Mouse (Mus musculus): ENCODE data around the gene Fyco1. TPM values are rescaled to one million over a fixed set of nuclear protein-coding genes. Genes with fewer than 3 reads are reported as not detected.

Gene Fyco1
- polyA plus RNA-seq, 1 experiment from 2014 or later, result 4.3 TPM

DNA sequence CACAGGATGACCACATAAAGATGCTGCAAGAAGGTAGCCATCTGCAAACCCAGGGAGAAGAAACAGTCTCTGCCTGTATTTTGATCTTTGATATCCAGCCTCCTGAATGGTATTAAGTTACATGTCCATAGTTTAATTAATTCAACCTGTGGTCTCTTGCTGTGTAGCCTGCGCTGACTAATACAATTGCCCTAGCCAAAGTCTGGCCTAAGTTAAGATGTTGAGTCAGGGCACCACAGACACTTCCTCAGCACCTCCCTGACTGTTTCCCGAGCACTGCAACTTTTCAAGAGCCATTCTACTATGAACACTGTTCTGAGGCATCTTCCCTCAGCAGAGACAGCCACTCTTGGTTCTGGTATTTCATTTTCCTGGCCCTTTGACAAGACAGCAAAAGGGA lies 33.1 kb downstream of the Fyco1 start:
- Histone ChIP-seq H3K9ac (replicated peaks) (no peak overlapping the region), H3K9me3 (ENCODE audit: low read length) (no peaks in the 10 kb centered on the region), H3K4me1 (ENCODE audit: insufficient read depth) (no peaks in the 10 kb centered on the region), H3K4me3 (ENCODE audit: low read depth, low read length) (no peak overlapping the region), H3K4me2 (ENCODE audit: low read depth, low read length) (no peak overlapping the region), H3K27me3 (ENCODE audit: insufficient read depth, low read length) (no peaks in the 10 kb centered on the region), H3K27ac (ENCODE audit: low read depth) (no peak overlapping the region), H3K36me3 (replicated peaks; ENCODE audit: insufficient read depth, low read length) (peaks cover 76% of the 10 kb centered on the region)
- ATAC-seq, result no peak
- no peak for DNase-seq
- TF ChIP-seq EP300 (IDR thresholded peaks at IDR 0.05; ENCODE audit: low read depth), result no peak
- TF ChIP-seq CTCF (IDR thresholded peaks at IDR 0.05; ENCODE audit: low read depth), result no peak
- 87% methylated on average over 2 of the region's 2 CpGs for WGBS (ENCODE audit: insufficient replicate concordance)

DNA sequence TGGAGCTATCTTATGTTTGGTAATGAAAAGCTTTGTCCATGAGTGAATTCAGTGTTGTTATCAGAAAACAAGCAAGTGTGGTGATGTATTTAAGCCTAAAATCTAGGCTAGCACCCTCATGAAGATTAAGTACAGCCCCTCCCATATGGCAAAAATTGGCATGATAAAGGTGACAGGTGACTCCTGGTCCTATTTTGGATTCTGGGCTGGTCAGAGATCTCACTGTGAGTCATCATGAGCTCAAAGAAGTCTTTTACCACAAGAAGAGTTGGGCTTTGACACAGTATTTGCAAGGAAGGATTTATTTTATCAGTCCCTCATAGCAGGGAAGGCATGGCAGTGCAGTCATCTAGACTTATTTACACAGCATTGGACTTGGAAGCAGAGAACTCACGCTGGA lies 35.7 kb downstream of the Fyco1 start:
- no peak overlapping the region for H3K4me2 ChIP-seq (ENCODE audit: low read depth, low read length)
- TF ChIP-seq CTCF (IDR thresholded peaks at IDR 0.05; ENCODE audit: low read depth), result no peak
- no peak for TF ChIP-seq EP300 (IDR thresholded peaks at IDR 0.05; ENCODE audit: low read depth)
- no peak overlapping the region for H3K4me3 ChIP-seq (ENCODE audit: low read depth, low read length)
- peaks cover 70% of the 10 kb centered on the region for H3K36me3 ChIP-seq (replicated peaks; ENCODE audit: insufficient read depth, low read length)
- H3K9ac ChIP-seq (replicated peaks), result no peak overlapping the region
- H3K4me1 ChIP-seq (ENCODE audit: insufficient read depth), result no peaks in the 10 kb centered on the region
- ATAC-seq, result no peak
- no peaks in the 10 kb centered on the region for H3K9me3 ChIP-seq (ENCODE audit: low read length)
- no peaks in the 10 kb centered on the region for H3K27me3 ChIP-seq (ENCODE audit: insufficient read depth, low read length)
- WGBS (ENCODE audit: insufficient replicate concordance), result 74% methylated on average over 1 of the region's 1 CpGs
- H3K27ac ChIP-seq (ENCODE audit: low read depth), result no peak overlapping the region
- no peak for DNase-seq

DNA sequence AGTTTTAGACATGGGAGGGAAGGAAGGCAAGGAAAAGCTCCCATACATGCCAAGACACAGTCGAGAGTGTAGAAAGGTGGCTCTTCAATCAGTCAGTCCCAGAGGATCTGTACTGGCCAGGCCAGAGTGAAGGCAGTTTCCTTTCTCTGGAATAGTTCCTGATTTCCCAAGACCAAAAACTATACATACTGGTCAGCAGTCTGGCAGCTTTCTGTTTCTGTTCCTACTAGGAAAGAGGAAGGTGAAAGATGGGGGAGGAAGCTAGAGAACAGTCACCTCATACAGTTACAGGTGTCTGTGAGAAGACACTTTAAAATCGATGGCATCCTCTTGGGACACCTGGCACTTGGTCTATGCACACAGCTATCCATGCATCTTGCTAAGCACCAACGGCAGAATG lies 36.3 kb downstream of the Fyco1 start:
- ATAC-seq (peak; percentile 17; the same call in 1 of the 2 replicates), DNase-seq (no peak)
- Histone ChIP-seq H3K9ac (replicated peaks) (no peak overlapping the region), H3K9me3 (ENCODE audit: low read length) (no peaks in the 10 kb centered on the region), H3K4me2 (ENCODE audit: low read depth, low read length) (no peak overlapping the region), H3K36me3 (replicated peaks; ENCODE audit: insufficient read depth, low read length) (peaks cover 68% of the 10 kb centered on the region), H3K4me1 (ENCODE audit: insufficient read depth) (no peaks in the 10 kb centered on the region), H3K27me3 (ENCODE audit: insufficient read depth, low read length) (no peaks in the 10 kb centered on the region), H3K27ac (ENCODE audit: low read depth) (0 out of 2 replicates have a peak overlapping the region, but pooled peaks have one; percentile 18), H3K4me3 (ENCODE audit: low read depth, low read length) (no peak overlapping the region)
- no peak for TF ChIP-seq EP300 (IDR thresholded peaks at IDR 0.05; ENCODE audit: low read depth)
- TF ChIP-seq CTCF (IDR thresholded peaks at IDR 0.05; ENCODE audit: low read depth), result no peak
- WGBS (ENCODE audit: insufficient replicate concordance), result 78% methylated on average over 3 of the region's 3 CpGs

DNA sequence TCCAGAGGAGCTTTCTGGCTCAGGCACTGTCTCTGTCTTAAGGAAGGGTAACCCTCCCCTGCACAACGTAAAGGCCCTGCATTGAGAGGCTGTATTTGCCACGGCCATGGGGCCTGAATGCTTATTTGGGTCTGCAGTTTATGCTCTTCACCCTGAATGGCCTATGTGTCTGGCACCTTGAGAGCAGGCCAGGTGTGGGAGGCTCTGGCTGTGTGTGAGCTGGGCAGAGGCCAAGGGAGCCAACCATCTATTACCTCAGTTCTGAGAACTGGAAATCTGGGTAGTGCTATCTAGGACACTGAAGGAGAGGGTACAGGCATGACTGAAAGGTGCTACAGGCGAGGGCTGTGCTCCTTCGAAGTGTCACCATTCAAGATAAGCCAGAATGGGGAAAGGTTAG lies 36.9 kb downstream of the Fyco1 start:
- no peak overlapping the region for H3K27ac ChIP-seq (ENCODE audit: low read depth)
- no peak overlapping the region for H3K9ac ChIP-seq (replicated peaks)
- no peak for TF ChIP-seq CTCF (IDR thresholded peaks at IDR 0.05; ENCODE audit: low read depth)
- no peak for TF ChIP-seq EP300 (IDR thresholded peaks at IDR 0.05; ENCODE audit: low read depth)
- peaks cover 69% of the 10 kb centered on the region for H3K36me3 ChIP-seq (replicated peaks; ENCODE audit: insufficient read depth, low read length)
- no peaks in the 10 kb centered on the region for H3K9me3 ChIP-seq (ENCODE audit: low read length)
- 73% methylated on average over 4 of the region's 4 CpGs for WGBS (ENCODE audit: insufficient replicate concordance)
- no peak for DNase-seq
- H3K4me3 ChIP-seq (ENCODE audit: low read depth, low read length), result no peak overlapping the region
- H3K4me2 ChIP-seq (ENCODE audit: low read depth, low read length), result no peak overlapping the region
- no peak for ATAC-seq
- no peaks in the 10 kb centered on the region for H3K27me3 ChIP-seq (ENCODE audit: insufficient read depth, low read length)
- H3K4me1 ChIP-seq (ENCODE audit: insufficient read depth), result no peaks in the 10 kb centered on the region

DNA sequence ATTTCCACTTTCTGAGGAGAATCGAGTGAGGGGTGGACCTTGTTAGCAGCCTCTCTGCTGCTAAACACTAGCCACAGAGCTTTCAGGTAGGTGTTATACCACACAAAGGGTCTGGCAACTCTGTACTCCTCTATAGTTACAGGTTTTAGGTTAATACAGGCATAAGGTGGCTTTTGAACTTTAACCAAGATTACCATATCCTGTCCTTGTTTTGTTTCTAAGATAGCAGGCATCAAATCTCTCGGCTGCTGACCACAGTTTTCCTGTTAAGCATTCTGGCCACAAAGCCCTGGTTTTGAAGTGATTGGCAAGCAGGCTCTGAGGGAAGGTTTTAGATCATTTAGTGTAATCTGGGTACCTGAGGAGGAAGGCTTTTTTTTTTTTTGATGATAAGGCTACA lies 37.4 kb downstream of the Fyco1 start:
- Histone ChIP-seq H3K4me1 (ENCODE audit: insufficient read depth) (no peaks in the 10 kb centered on the region), H3K9ac (replicated peaks) (no peak overlapping the region), H3K4me3 (ENCODE audit: low read depth, low read length) (no peak overlapping the region), H3K27ac (ENCODE audit: low read depth) (no peak overlapping the region), H3K36me3 (replicated peaks; ENCODE audit: insufficient read depth, low read length) (peaks cover 64% of the 10 kb centered on the region), H3K27me3 (ENCODE audit: insufficient read depth, low read length) (no peaks in the 10 kb centered on the region), H3K4me2 (ENCODE audit: low read depth, low read length) (no peak overlapping the region), H3K9me3 (ENCODE audit: low read length) (no peaks in the 10 kb centered on the region)
- 66% methylated on average over 2 of the region's 2 CpGs for WGBS (ENCODE audit: insufficient replicate concordance)
- ATAC-seq (no peak), DNase-seq (no peak)
- no peak for TF ChIP-seq CTCF (IDR thresholded peaks at IDR 0.05; ENCODE audit: low read depth)

DNA sequence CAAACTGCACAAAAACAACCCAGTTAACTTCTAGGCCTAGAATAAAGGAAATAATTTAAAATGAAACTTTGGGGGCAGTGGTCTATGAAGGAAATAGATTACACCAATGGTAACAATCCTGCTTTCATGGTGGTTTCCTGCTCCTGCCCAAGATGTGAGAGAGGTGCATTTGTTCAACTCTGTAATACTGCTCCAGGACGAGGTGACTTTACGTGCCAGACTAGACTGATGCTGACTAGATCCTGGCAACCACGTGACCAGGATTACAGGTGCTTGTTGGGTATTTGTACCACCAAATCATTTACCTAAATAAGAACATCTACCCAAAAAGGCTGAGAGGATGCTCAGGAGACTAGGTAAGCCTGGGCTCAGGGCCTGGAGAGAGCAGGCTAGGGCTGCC lies 39.9 kb downstream of the Fyco1 start:
- WGBS (ENCODE audit: insufficient replicate concordance), result 84% methylated on average over 3 of the region's 3 CpGs
- Histone ChIP-seq H3K27ac (ENCODE audit: low read depth) (no peak overlapping the region), H3K27me3 (ENCODE audit: insufficient read depth, low read length) (no peaks in the 10 kb centered on the region), H3K9me3 (ENCODE audit: low read length) (no peaks in the 10 kb centered on the region), H3K4me2 (ENCODE audit: low read depth, low read length) (no peak overlapping the region), H3K9ac (replicated peaks) (no peak overlapping the region), H3K36me3 (replicated peaks; ENCODE audit: insufficient read depth, low read length) (peaks cover 44% of the 10 kb centered on the region), H3K4me1 (ENCODE audit: insufficient read depth) (no peaks in the 10 kb centered on the region), H3K4me3 (ENCODE audit: low read depth, low read length) (no peak overlapping the region)
- DNase-seq (no peak), ATAC-seq (no peak)
- TF ChIP-seq CTCF (IDR thresholded peaks at IDR 0.05; ENCODE audit: low read depth) (no peak), EP300 (IDR thresholded peaks at IDR 0.05; ENCODE audit: low read depth) (no peak)

DNA sequence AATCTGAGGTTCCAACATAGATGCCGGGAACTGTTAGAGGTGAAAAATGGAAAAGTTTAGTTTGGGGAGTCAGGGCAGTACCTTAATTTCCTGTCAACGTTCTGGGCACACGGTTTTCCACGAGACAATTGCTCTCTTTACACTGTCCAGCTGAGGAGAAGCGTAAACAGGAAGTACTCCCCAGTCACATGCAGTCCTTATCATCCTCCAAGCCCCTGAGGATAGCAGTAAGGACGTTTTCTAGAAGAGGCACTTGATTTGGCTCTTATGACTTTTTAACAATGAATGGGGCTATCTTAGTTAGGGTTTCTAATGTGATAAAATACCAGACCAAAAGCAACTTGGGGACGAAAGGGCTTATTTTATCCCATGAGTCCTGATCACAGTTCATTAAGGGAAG lies 43.1 kb downstream of the Fyco1 start:
- DNase-seq, result no peak
- Histone ChIP-seq H3K4me3 (ENCODE audit: low read depth, low read length) (no peak overlapping the region), H3K27ac (ENCODE audit: low read depth) (no peak overlapping the region), H3K27me3 (ENCODE audit: insufficient read depth, low read length) (no peaks in the 10 kb centered on the region), H3K4me2 (ENCODE audit: low read depth, low read length) (no peak overlapping the region), H3K36me3 (replicated peaks; ENCODE audit: insufficient read depth, low read length) (peaks cover 34% of the 10 kb centered on the region), H3K9ac (replicated peaks) (no peak overlapping the region), H3K9me3 (ENCODE audit: low read length) (no peaks in the 10 kb centered on the region), H3K4me1 (ENCODE audit: insufficient read depth) (no peaks in the 10 kb centered on the region)
- no peak for TF ChIP-seq CTCF (IDR thresholded peaks at IDR 0.05; ENCODE audit: low read depth)
- TF ChIP-seq EP300 (IDR thresholded peaks at IDR 0.05; ENCODE audit: low read depth), result no peak
- 46% methylated on average over 7 of the region's 7 CpGs for WGBS (ENCODE audit: insufficient replicate concordance)
- no peak; the same call in 1 of the 2 replicates for ATAC-seq

All from liver, postnatal 0 days (tissue).